Mouse (Mus musculus) lung, postnatal 14 days (tissue): Measurements from ENCODE around the gene Clspn.

Experiments used
- DNase-seq: peaks from one replicate; pipeline ENCODE4 v3.0.0; 2021

Clspn gene

GRCm38 (mm10) chr4:126567243-126567642, 10.5 kb downstream of the Clspn start:
- DNase-seq, result no peak

DNA sequence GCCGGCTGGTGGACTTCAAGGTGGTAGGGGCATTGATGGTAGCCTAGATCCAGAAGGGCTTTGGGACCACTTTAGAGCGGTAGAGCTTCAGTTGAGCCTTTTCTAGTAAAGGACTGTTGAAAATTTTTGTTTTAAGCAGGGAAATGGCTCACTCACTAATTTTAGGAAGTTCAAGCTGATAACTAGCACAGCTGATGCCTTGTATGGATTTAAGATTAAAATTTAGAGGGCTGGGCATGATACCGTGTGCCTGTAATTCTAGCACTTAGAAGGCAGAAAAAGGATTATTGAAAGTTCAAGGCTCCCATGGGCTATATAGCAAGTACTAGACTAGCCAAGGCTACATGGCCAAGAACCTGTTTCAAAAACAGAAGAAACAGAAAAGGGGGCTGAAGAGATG, 13.0 kb downstream of the Clspn start:
- DNase-seq, result no peak

DNA sequence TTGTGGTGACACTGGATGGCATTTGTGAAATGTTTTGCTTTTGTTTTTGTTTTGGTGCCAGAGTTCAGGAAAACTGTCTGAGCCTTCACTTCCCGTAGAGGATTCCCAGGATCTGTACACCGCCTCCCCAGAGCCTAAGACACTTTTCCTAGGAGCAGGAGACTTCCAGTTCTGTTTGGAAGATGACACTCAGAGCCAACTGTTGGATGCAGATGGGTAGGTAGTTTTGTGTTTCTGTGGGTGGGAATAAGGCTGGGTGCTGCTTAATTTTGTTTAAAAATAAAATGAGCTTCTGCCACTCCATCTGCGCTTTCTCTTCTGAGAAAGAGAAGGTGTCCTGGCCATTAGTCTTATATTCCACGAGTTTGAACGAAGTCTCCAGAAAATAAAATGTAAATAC, 19.5 kb downstream of the Clspn start:
- DNase-seq, result no peak

DNA sequence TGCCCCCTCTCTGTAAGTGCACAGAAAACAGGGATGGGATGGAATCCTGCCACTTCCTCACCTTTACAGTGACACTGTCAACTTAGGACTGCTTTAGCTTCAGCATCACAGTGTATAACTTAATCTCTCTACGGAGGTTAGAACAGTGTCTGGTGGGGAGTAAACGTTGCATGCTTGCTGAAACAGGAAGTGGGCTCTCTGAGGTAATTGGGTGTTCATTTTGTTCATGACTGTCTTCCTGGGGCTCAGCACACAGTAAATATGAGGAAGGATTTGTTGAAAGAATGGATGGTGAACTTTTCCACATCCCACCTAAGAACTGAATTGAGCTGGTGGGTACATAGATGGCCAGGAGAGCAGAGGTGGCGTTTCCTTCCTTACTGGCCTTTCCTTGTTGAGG, 21.2 kb downstream of the Clspn start:
- no peak for DNase-seq

DNA sequence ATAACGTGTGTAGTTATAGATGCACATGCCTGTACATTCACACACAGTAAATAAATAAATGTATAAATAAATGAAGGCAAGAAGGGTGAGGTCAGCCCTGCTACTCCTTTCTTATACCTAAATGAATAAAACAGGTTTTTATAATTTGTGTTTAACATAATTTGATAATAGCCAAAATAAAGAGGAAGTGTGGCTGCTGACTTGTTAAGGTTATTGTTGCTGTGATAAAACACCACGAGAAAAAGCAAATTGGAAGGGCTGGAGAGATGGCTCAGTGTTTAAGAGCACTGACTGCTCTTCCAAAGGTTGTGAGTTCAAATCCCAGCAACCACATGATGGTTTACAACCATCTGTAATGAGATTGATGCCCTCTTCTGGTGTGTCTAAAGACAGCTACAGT, 22.3 kb downstream of the Clspn start:
- no peak for DNase-seq

GRCm38 (mm10) chr4:126585739-126586138, 29.0 kb downstream of the Clspn start:
- DNase-seq, result no peak

DNA sequence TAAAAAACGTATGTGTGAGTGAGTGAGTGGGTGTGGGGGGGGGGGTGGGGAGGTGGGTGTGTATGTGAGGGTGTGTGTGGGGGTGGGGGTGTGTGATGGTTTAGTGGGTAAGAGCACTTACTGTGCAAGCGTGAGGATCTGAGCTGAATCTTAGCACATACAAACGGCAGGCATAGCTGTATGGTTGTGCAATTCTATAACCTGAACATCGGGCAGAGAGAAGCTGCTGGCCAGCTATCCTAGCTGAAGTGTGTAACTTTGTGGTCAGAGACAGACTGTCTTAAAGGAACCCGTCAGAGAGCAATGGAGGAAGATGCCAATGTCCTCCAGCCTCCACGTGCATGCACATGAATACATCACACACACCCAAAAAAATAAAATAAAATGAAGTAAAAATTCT, 35.3 kb downstream of the Clspn start:
- DNase-seq, result no peak

DNA sequence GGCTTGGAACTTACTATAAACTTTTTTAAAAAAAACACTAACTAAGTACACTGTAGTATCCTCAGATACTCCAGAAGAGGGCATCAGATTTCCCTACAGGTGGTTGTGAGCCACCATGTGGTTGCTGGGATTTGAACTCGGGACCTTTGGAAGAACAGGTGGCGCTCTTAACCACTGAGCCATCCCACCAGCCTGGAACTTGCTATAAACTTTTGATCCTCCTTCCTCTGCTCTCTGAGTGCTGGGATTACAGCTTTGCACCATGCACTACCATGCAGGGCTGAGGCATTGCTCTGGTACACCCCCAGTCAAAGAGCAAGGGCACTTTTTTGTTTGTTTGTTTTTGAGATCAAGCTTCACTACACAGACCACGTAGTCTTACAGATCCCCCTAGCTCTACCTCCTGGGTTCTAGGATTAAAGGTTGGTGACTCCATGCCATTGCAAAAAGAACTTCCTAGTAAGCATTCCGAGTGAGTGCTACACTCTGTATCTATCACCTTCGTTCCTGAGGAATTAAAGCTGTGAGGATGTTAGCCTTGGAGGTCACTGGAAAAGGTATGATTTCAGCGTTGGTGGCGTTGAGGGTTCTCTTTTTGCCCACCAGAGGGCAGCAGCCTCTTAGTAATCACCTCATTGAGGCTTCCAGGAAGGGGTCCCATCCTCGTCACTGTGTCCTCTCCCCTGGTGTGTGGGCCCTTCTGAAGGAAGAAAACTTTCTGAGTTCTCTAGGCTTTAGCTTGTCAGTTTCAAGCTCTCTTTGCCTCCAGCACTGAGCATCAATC, 43.4 kb downstream of the Clspn start:
- DNase-seq, result peak; percentile 68

DNA sequence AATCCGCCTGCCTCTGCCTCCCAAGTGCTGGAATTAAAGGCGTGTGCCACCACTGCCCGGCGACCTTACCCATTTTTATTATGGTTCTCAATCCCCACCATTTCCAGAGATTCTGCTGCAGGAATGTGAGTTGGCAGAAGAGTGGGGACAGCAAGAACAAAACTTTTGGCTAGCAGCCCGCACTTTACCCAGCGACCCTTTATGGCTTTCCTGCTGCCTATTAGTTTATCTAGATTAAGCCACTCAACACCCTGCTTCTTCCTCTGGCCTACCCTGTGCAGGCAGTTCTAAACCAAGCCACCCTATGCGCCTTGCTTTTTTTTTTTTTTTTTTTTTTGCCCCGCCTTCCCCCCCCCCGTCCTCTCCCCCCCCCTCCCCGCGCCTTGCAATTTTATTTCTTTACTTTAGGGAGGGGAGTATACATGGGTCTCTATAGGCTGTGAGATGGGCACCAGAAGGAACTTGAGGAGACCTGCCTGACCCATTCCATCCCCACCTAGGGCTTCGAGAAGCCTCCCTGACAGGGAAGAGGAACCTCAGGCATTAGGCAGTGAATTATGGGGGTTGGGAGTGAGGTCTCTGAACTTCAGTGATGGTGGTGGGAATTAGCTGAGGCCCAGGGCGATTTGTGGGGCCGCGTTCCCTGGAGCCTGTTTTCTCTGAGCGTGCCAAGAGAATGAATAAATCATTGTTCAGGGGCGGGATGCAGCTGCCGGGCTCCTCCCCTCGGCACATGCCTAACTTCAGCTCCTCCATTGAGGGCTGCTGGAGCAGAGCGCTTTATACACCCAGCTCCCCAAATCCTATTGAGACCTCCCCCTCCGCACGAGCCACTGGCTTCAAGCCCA, 45.1 kb downstream of the Clspn start:
- peak; percentile 15 for DNase-seq

DNA sequence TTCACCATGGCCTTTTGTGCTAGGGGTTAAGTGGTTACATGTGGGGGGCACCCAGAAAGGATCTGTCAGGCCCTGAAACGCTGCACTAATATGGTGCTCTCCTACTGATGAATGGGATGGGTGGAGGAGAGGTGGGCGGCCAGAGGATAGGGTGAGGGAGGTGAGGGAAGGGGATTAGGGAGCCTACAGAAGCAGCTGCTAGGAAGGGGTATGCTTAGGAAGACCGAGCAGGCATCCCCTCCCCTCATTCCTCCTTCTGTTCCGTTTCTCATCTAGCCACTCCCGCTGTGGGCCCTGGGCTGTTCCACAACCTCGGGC, 45.7 kb downstream of the Clspn start:
- DNase-seq, result no peak

DNA sequence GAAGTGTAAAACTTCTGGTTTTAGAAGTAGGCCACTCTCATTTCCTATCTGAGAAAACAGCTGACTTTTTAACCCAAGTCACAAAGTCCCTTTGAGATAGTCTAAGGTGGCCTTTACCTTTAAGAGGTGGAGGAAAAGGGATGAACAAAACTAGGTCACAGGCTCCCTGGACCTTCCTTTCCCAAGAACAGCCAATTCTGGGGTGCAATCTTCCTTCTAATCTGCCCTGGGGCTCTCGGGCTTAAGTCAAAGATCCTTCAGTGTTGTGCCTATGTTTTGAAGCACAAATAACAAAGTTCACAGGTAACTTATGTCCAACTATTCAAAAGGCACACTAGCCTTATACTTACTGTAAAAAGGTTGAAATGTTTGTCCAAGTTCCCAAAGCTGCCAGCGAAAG, 47.4 kb downstream of the Clspn start:
- DNase-seq, result no peak

GRCm38 (mm10) chr4:126605751-126606150, 49.0 kb downstream of the Clspn start:
- no peak for DNase-seq

GRCm38 (mm10) chr4:126609606-126610181, 53.0 kb downstream of the Clspn start, which contains the start of gene 5730409E04Rik:
Gene 5730409E04Rik (plus strand): TSS chr4:126609818.
- DNase-seq, result peak; percentile 80

GRCm38 (mm10) chr4:126611991-126612390, 55.3 kb downstream of the Clspn start:
- no peak for DNase-seq

GRCm38 (mm10) chr4:126616312-126616711, 59.6 kb downstream of the Clspn start:
- no peak for DNase-seq

GRCm38 (mm10) chr4:126619691-126620330, 63.1 kb downstream of the Clspn start:
- no peak for DNase-seq

DNA sequence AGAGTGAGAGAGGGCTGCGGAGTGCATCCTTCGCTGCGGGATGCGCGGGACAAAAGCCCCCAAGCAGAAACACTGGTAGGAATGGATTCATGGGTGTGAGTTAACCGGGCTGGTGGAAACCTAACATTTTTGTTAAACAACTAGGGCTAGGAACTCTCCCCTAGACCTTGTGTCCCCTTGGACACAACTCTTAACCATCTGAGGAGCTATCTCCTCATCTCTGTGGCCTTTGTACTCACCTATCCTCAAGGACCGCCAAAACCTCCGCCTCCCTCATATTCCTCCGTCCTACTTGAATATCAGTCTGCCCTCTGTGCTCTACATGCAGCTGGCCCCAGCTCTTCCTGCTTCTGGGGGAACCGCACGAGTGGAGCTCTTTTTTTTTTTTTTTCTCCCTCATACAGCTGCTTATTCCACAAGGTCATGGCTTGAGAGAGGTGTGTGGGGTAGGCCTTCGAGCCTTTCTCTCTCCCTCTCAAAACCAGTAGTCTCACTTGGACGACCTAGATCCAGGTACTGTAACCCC, 63.7 kb downstream of the Clspn start:
- no peak for DNase-seq

DNA sequence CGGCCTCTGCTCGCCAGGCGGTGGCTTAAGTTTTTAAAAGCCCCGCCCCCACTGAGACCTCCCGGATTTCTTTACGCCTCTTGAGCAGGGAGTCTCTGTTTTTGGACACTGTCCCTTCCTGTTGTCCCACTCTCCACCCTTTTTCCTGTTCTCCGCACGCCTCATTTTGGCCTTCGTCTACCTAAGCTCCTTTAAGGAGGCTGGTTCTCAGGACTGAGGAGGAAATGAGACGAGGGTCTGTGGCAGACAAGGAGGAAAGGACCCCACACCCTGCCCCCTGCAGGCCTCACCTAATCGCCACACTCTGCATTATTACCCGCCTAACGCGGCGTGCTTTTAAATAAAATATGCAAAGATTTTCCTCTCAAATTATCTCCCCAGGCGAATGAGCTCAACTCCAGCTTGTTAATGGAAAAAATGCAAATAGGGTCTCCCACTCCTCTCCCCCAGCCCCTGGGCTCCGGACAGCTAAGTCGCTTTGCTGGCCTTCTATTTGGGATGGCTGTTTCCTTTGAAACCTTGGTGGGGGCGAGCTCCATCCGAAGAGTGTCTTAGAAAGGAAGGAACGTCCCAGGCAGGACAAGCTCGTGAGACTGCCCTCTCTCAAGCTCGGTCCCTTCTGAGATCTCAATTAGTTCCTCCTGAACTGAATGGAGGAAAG, 70.4 kb downstream of the Clspn start:
- no peak for DNase-seq

DNA sequence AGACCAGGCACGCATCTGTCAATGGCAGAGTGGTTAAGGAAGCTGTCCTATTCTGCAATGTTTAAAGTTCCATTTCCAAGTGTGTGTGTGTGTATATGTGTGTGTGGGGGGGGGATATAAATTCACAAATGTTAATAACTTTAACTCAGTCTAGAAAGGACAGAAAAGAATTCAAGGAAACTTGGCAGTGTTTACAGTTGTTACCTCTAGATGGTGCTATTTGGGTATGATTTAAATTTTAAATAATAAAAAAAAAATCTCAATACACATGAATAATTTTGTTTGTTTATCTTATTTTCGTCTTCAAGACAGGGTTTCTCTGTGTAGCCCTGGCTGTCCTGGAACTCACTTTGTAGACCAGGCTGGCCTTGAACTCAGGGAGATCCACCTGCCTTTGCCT, 75.2 kb downstream of the Clspn start:
- no peak for DNase-seq

DNA sequence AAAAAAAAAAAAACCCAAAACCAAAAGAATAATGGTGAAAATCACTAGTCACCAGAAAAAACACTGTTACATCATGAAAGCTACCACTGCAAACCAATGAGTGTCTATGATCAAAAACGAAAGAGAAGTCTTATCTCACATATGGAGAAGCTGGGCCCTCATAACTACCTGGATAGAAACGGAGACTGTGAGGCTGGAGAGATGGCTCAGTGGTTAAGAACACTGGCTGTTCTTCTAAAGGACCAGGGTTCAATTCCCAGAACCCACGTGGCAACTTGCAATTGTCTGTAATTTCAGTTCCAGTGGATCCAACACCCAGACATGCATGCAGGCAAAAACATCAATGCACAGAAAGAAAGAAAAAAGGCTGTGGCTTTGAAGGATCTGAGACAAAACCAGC, 75.9 kb downstream of the Clspn start:
- no peak for DNase-seq

DNA sequence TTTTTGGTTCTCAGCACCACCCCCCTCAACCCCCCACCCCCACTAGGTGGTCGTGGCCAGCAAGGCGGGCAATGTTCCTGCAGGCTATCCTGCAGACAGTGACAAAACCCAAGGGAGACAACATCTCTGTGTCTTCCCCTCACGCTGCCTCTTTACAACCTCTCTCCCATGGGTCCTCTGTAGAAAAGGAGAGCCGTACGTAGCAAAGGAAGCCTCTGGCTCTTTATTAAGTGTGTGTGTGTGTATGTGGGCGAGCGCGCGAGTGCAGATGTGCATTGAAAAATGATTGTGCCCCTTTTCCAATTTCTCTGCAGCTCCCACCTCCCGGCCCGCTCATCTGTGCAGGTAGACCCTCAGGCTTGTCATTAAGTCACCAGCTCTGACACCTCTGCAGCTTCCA, 79.6 kb downstream of the Clspn start:
- DNase-seq, result no peak

- no peak for DNase-seq
Measured at GRCm38 (mm10) chr4:126637446-126637845, 80.7 kb downstream of the Clspn start.

GRCm38 (mm10) chr4:126639339-126639738, 82.6 kb downstream of the Clspn start:
- DNase-seq, result no peak
